Mouse (Mus musculus) midbrain, embryonic 11.5 days (tissue): Measurements from ENCODE around the gene Tnrc6b. TPM values are rescaled to one million over a fixed set of nuclear protein-coding genes. Genes with fewer than 3 reads are reported as not detected.

ENCODE experiments used
- ATAC-seq: fragments of 200-750 bp; cut with Nextera tagmentation; 2 replicates; pipeline ENCODE4 v1.8.0; 2017; ENCODE audit warnings: moderate TSS enrichment, moderate library complexity; ENCODE audit not compliant: low FRiP score
- DNase-seq: peaks from one replicate; pipeline ENCODE4 v3.0.0; 2015; ENCODE audit warnings: low spot score; ENCODE audit errors: missing footprints
- H3K27ac ChIP-seq: fragments of 300-500 bp; sonication (generic); 2 replicates; pipeline ENCODE4 v1.5.1; 2014; ENCODE audit warnings: low read depth, low read length
- H3K27me3 ChIP-seq: fragments of 300-500 bp; sonication (generic); 2 replicates; pipeline ENCODE4 v1.6.1; 2014; ENCODE audit warnings: mild to moderate bottlenecking, low read length, moderate library complexity, mixed read lengths; ENCODE audit not compliant: control insufficient read depth, insufficient read depth
- H3K36me3 ChIP-seq: fragments of 300-500 bp; sonication (generic); 2 replicates; pipeline ENCODE4 v1.6.1; 2014; ENCODE audit warnings: mild to moderate bottlenecking, low read length, moderate library complexity, mixed read lengths; ENCODE audit not compliant: control insufficient read depth, insufficient read depth
- H3K4me1 ChIP-seq: fragments of 300-500 bp; sonication (generic); 2 replicates; pipeline ENCODE4 v1.6.1; 2014; ENCODE audit warnings: low read length; ENCODE audit not compliant: control insufficient read depth, insufficient read depth
- H3K4me2 ChIP-seq: fragments of 300-500 bp; sonication (generic); 2 replicates; pipeline ENCODE4 v1.6.1; 2014; ENCODE audit warnings: mild to moderate bottlenecking, moderate library complexity
- H3K4me3 ChIP-seq: fragments of 300-500 bp; sonication (generic); 2 replicates; pipeline ENCODE4 v1.5.1; 2014; ENCODE audit warnings: low read depth, low read length
- H3K9ac ChIP-seq: fragments of 300-500 bp; sonication (generic); 2 replicates; pipeline ENCODE4 v1.6.1; 2014; ENCODE audit warnings: low read length
- H3K9me3 ChIP-seq: fragments of 300-500 bp; sonication (generic); 2 replicates; pipeline ENCODE4 v1.6.1; 2016; ENCODE audit warnings: low read length; ENCODE audit not compliant: control insufficient read depth
- WGBS: fragments of 180-500 bp; shearing (Covaris S2); extraction: QIAGEN DNeasy Blood & Tissue Kit; methylation state at CpG from one replicate; pipeline ENCODE4 v1.1.7; 2014; 5-methylcytosine and 5-hydroxymethylcytosine counted together
- polyA plus RNA-seq: library from polyadenylated mRNA; unstranded; fragments of >200 nt; fragmentation: Nextera tagmentation; extraction: Ambion mirVana; gene quantifications from 2 replicates; pipeline ENCODE4 v1.2.1, GENCODE M21; 2014

Gene Tnrc6b
- polyA plus RNA-seq, 1 experiment from 2014 or later = 17.0 TPM

- Histone ChIP-seq H3K9ac (no peak overlapping the region), H3K4me2 (no peak overlapping the region), H3K36me3 (no peaks in the 10 kb centered on the region), H3K9me3 (no peaks in the 10 kb centered on the region), H3K27ac (no peak overlapping the region), H3K4me3 (no peak overlapping the region), H3K4me1 (peaks cover 7% of the 10 kb centered on the region; the same call in 1 of the 2 replicates), H3K27me3 (no peaks in the 10 kb centered on the region)
- WGBS = 56% methylated on average over 5 of the region's 5 CpGs
- DNase-seq (no peak), ATAC-seq (no peak)
Observed at GRCm38 (mm10) chr15:80697564-80697963, 13.5 kb upstream of the Tnrc6b start.

DNA sequence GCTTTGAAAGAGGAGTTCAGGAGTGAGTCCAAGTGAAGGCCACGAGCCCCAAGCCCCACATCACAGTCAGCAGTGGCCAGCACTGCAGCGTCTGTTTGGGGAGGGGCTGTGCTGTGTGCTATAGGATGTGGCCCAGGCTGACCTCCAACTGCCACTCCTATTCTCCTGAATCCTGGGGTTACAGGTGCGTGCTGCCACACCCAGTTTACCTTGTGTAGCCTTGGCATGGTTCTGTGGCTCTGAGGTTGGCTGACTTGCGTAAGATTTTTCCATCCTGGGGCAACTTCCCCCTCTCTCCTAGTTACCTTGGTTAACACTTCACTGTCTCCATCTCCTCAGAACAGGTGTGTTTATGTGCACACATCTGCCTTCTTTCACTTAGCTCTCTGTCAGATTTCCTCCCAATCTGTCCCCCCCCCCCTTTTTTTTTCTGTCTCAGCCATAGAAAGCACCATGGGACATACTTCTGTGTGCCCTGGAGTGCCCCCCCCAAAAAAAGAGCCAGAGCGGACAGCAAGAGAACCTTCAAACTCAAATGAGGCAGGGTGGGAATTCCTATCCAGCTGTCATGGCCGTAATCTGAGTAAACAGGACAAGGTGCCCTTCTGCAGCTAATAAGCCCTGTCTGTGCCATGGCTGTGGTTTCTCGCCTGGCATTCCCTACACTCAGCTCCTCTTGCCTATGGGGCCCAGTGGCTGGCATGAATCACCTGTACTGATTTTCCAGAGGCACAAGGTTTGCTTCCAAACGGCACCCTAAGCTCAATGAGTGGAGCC is 9.4 kb upstream of the Tnrc6b start:
- ATAC-seq (no peak), DNase-seq (peak; percentile 1)
- Histone ChIP-seq H3K4me2 (no peak overlapping the region), H3K4me3 (no peak overlapping the region), H3K27ac (no peak overlapping the region), H3K27me3 (no peaks in the 10 kb centered on the region), H3K36me3 (no peaks in the 10 kb centered on the region), H3K9ac (no peak overlapping the region), H3K9me3 (no peaks in the 10 kb centered on the region), H3K4me1 (no peaks in the 10 kb centered on the region)
- 77% methylated on average over 8 of the region's 8 CpGs for WGBS

DNA sequence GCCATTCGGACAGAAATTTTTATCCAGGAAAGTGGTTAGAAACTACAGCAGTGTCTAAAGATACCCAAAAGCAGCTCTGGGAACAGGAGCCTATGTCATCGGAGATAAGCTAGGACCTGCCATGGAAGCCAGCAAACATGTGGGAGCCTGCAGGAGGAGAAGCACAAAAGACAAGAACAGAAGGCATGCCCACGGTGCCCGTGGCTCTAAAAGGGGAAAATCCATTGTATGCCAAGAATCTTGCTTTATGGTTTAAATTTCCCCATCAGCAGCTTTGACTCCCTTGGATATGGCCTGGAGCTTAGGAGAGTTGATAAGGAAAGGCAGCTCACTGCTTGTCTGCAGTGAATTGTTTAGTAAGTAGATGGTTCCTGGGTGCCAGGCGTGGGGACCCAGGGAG is 8.2 kb upstream of the Tnrc6b start:
- no peak overlapping the region for H3K4me2 ChIP-seq
- ATAC-seq = no peak
- 90% methylated on average over 5 of the region's 5 CpGs for WGBS
- H3K27ac ChIP-seq = no peak overlapping the region
- H3K36me3 ChIP-seq = no peaks in the 10 kb centered on the region
- H3K4me1 ChIP-seq = no peaks in the 10 kb centered on the region
- H3K9ac ChIP-seq = no peak overlapping the region
- DNase-seq = peak; percentile 51
- no peaks in the 10 kb centered on the region for H3K27me3 ChIP-seq
- no peaks in the 10 kb centered on the region for H3K9me3 ChIP-seq
- H3K4me3 ChIP-seq = no peak overlapping the region

- 68% methylated on average over 2 of the region's 2 CpGs for WGBS
- no peak overlapping the region for H3K9ac ChIP-seq
Observed at GRCm38 (mm10) chr15:80703495-80703894, 7.6 kb upstream of the Tnrc6b start.

DNA sequence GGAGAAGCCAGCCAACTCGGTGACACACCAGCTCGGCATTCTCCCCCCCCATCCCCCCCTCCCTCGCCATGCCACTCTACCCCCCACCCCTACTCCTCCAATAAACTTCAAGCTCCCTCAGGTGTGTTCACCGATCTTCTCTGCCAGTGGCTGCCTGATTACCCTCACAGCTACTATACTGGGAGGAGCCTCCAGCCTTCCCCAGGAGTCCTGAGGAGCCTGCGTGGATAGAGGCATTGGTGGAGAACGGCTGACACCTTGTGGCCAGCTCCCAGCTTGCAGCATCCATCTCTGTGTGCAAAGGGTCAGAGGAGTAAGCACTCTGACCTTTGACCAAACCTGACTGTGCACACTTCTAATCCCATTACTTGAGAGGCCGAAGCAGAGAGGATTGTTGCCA is 6.8 kb upstream of the Tnrc6b start:
- H3K4me2 ChIP-seq = no peak overlapping the region

More at GRCm38 (mm10) chr15:80703495-80703894, 7.6 kb upstream of the Tnrc6b start:
- Histone ChIP-seq H3K4me1 (no peaks in the 10 kb centered on the region), H3K27ac (no peak overlapping the region), H3K4me2 (no peak overlapping the region), H3K27me3 (no peaks in the 10 kb centered on the region), H3K4me3 (no peak overlapping the region), H3K36me3 (no peaks in the 10 kb centered on the region), H3K9me3 (no peaks in the 10 kb centered on the region)
- peak; percentile 53 for DNase-seq
- ATAC-seq = no peak

DNA sequence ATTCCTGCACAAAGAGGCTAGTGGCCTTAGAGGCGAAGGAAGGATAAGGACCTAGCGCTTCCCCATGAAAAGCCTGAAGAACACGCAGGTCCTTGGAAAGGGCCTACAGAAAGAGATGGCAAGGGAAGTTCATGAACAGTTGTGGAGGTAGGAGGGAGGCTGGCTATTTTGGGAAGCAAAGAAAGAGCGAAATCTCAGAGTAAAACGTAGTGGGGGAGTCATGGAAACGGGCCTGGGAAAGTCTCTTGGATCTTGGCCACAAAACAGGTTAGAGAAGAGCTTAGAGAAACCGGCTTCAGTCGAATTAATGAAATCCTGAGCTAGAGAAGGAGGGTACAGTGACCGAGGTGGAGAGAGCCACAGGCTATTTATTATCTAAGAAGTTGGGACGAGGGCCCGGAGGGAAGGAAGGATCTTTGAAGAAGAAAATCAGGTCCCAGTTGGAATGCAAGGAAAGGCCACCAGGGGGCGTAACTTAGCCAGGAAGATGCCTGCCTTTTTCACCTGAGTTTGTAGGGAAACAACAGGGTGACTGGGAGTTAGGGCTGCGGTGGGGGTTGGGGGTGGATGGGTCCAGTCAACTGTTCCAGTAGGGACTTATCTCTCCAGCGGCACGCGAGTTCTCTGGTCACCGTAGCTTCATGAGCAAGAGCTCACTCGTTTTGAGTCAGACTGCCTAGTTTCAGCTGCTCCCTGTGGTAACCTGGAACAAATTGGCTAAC is 5.1 kb upstream of the Tnrc6b start:
- H3K9ac ChIP-seq = no peak overlapping the region; the same call in 1 of the 2 replicates
- ATAC-seq (no peak), DNase-seq (peak; percentile 98)
- WGBS = 32% methylated on average over 18 of the region's 18 CpGs
- H3K4me2 ChIP-seq = peak overlapping the region; percentile 38
- no peak overlapping the region for H3K27ac ChIP-seq
- no peaks in the 10 kb centered on the region for H3K36me3 ChIP-seq
- no peaks in the 10 kb centered on the region for H3K27me3 ChIP-seq
- H3K9me3 ChIP-seq = no peaks in the 10 kb centered on the region
- H3K4me3 ChIP-seq = peak overlapping the region; percentile 16; the same call in 1 of the 2 replicates
- no peaks in the 10 kb centered on the region for H3K4me1 ChIP-seq

More for the DNA sequence above, 6.8 kb upstream of the Tnrc6b start:
- H3K9ac ChIP-seq = no peak overlapping the region
- no peaks in the 10 kb centered on the region for H3K9me3 ChIP-seq
- peak; percentile 97 for DNase-seq
- H3K4me1 ChIP-seq = no peaks in the 10 kb centered on the region
- no peaks in the 10 kb centered on the region for H3K36me3 ChIP-seq
- WGBS = 5% methylated on average over 7 of the region's 7 CpGs
- no peak overlapping the region for H3K27ac ChIP-seq
- no peak overlapping the region for H3K4me3 ChIP-seq
- no peaks in the 10 kb centered on the region for H3K27me3 ChIP-seq
- ATAC-seq = peak; percentile 76

DNA sequence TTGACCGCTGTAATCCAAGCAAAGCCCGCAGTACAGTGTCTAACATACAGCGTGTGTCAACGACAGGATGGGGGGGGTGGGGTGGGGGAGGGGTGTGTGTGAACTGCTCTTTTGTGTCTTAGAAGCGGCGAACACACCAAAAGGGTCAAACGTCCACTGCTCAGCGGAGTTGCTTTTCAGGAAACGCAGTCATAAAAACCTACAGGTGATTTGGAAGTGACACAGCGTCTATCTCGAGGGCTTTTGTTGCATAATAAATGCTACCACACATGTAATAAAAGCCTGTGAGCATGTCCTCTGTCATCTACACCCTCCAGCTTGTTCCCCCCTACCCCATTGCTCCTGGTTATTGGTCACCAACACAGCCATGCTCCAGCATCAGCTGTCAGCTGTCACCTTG is 4.5 kb upstream of the Tnrc6b start:
- H3K4me1 ChIP-seq = no peaks in the 10 kb centered on the region
- DNase-seq = no peak
- H3K4me3 ChIP-seq = peak overlapping the region; percentile 16; the same call in 1 of the 2 replicates
- no peak for ATAC-seq
- no peaks in the 10 kb centered on the region for H3K9me3 ChIP-seq
- H3K27ac ChIP-seq = no peak overlapping the region
- WGBS = 45% methylated on average over 11 of the region's 11 CpGs
- no peak overlapping the region; the same call in 1 of the 2 replicates for H3K9ac ChIP-seq
- H3K27me3 ChIP-seq = no peaks in the 10 kb centered on the region
- H3K4me2 ChIP-seq = peak overlapping the region; percentile 38
- H3K36me3 ChIP-seq = no peaks in the 10 kb centered on the region

- no peak overlapping the region for H3K4me2 ChIP-seq
- DNase-seq = no peak
- no peaks in the 10 kb centered on the region for H3K9me3 ChIP-seq
- peaks cover 4% of the 10 kb centered on the region for H3K4me1 ChIP-seq
- H3K27ac ChIP-seq = no peak overlapping the region
- no peaks in the 10 kb centered on the region for H3K36me3 ChIP-seq
- H3K4me3 ChIP-seq = no peak overlapping the region
- 84% methylated on average over 8 of the region's 8 CpGs for WGBS
- ATAC-seq = no peak
- no peaks in the 10 kb centered on the region for H3K27me3 ChIP-seq
- no peak overlapping the region for H3K9ac ChIP-seq
Observed at GRCm38 (mm10) chr15:80707088-80707487, 4.0 kb upstream of the Tnrc6b start.

DNA sequence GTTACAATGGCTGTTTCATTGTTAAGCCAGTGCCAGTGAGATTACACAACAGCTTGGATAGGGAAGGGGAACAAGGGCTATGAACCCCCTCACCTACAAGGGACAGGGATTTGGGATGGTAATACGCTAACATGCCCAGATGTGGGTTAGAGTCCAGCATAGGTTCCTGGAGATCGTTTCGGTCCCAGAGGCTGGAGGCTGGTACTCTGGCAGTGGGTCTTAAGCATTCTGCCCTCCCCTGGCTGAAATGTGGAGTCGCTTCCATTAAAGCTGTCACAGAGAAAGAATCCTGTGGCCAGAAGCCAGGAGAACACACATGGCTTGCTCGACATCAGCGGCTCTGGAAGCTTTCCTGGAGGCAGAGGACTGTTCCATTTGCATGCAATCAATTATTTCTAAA is 1.5 kb upstream of the Tnrc6b start:
- H3K4me3 ChIP-seq = no peak overlapping the region
- 66% methylated on average over 6 of the region's 6 CpGs for WGBS
- no peak overlapping the region for H3K4me2 ChIP-seq
- H3K9ac ChIP-seq = no peak overlapping the region
- no peaks in the 10 kb centered on the region for H3K27me3 ChIP-seq
- no peak overlapping the region for H3K27ac ChIP-seq
- peaks cover 6% of the 10 kb centered on the region for H3K4me1 ChIP-seq
- ATAC-seq (no peak), DNase-seq (peak; percentile 23)
- no peaks in the 10 kb centered on the region for H3K9me3 ChIP-seq
- no peaks in the 10 kb centered on the region for H3K36me3 ChIP-seq
